8 mouse cellular contexts compared by ENCODE assay signal in the genomic region with DNA sequence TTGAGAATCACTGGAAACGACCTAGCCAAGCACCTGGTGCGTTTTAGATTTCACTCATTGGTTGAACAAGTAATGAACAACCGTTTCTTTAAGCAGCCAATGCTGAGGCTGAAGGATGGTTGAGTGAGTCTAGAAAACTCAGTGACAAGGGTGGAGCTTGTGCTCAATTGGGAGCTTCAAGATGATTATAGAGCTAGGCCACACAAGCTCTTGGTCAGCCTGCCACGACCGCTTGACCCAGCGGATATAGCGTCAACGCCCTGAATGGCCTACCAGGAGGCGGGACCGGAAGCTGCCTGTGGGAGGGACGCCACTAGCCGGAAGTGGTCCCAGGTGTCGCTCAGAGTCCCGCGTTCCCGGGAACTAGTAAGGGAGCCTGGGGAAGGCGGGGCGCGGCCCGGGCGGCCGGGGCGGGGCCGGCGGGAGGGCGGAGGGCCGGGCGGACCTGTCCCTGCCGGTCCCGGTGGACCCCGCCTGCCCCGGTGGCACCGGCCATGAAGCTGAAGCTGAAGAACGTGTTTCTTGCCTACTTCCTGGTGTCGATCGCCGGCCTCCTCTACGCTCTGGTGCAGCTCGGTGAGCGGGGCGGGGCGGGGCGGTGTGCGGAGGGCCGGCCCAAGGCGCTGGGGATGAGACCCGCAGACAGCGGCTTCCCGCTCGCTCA. TPM values are rescaled to one million over a fixed set of nuclear protein-coding genes. Genes with fewer than 3 reads are reported as not detected.
DNase-seq lines count a peak whose midpoint lies in the region; ATAC-seq lines count a peak whose summit lies in the region.

B3gat3 (plus strand) TSS at position 302 of the 664 bp plus-strand sequence.

- intact Hi-C loops in gastrocnemius, postnatal 14 days (cut with DNase I; ENCODE audit: low total_unique reads), result no loop called here

- ATAC-seq in megakaryocyte, adult 5-6 weeks (ENCODE audit: poor library complexity, severe bottlenecking), result peak; percentile 97

- DNase-seq in adrenal gland, adult 18-20 months (ENCODE audit: low spot score in 2 of 2), result peak; percentile 92 to 93
- DNase-seq in embryo, embryonic 10.5 days (ENCODE audit: low spot score), result peak; percentile 98
- peak; percentile 97 for DNase-seq in gastrocnemius, postnatal 14 days
- DNase-seq in induced T-regulatory cell, adult 2 months (ENCODE audit: low read depth), result peak; percentile 91
- peak; percentile 89 to 94 for DNase-seq in left cerebral cortex, adult 8-10 months (ENCODE audit: low spot score in 2 of 2)
- peak; percentile 96 for DNase-seq in right cerebral cortex, adult 18-20 months
- peak; percentile 89 for DNase-seq in urinary bladder, adult 2 months (ENCODE audit: low spot score)

RNA-seq across cellular contexts. Expression of gene B3gat3, which starts in this region (rescaled TPM):
- 10 to 100 TPM; 60.5 to 65.7 TPM for total RNA-seq in adrenal gland, adult 18-20 months (2021)
- total RNA-seq in gastrocnemius, postnatal 14 days (2021), result 10 to 100 TPM; 21.4 to 24.2 TPM
- total RNA-seq in left cerebral cortex, adult 8-10 months (2022), result 100 to 1,000 TPM; 155 to 175 (median 172) TPM
- 19.5 and 23.3 TPM in 2 replicates for total RNA-seq in megakaryocyte, adult 5-6 weeks (2015)
- total RNA-seq in megakaryocyte, adult 5-6 weeks (2017), result 28.9 and 29.8 TPM in 2 replicates
- 57.9 and 80.8 TPM in 2 replicates for polyA plus RNA-seq in urinary bladder, adult 2 months (2012; rRNA removed)

Comparison
In these comparisons a context has a peak if more than half of its experiments do, and no peak if none do; other contexts are left out.
1. Peak in every context shown above with its lines: DNase-seq and ATAC-seq.